Mouse (Mus musculus) midbrain, embryonic 13.5 days (tissue): ENCODE data around the gene Plekhm1. TPM values are rescaled to one million over a fixed set of nuclear protein-coding genes. Genes with fewer than 3 reads are reported as not detected.
"Not testable (repeated sequence)": the region's sequence is repeated elsewhere in the genome, so short reads cannot be mapped to it uniquely, and the experiment has no call there.

Source experiments
- ATAC-seq: fragments of 200-750 bp; cut with Nextera tagmentation; 2 replicates; pipeline ENCODE4 v1.8.0; 2017; ENCODE audit warnings: mild to moderate bottlenecking, moderate TSS enrichment, moderate library complexity
- H3K27ac ChIP-seq: fragments of 300-500 bp; sonication (generic); 2 replicates; pipeline ENCODE4 v1.5.1; 2015; ENCODE audit warnings: inconsistent platforms, mild to moderate bottlenecking, moderate library complexity
- H3K27me3 ChIP-seq: fragments of 300-500 bp; sonication (generic); 2 replicates; pipeline ENCODE4 v1.6.1; 2015; ENCODE audit warnings: mild to moderate bottlenecking, inconsistent platforms
- H3K36me3 ChIP-seq: fragments of 300-500 bp; sonication (generic); 2 replicates; pipeline ENCODE4 v1.6.1; 2015; ENCODE audit warnings: mild to moderate bottlenecking, inconsistent platforms
- H3K4me1 ChIP-seq: fragments of 300-500 bp; sonication (generic); replicated peaks from 2 replicates; pipeline ENCODE4 v1.6.1; 2015; ENCODE audit warnings: inconsistent platforms
- H3K4me2 ChIP-seq: fragments of 300-500 bp; sonication (generic); replicated peaks from 2 replicates; pipeline ENCODE4 v1.6.1; 2015; ENCODE audit warnings: moderate library complexity, mild to moderate bottlenecking, inconsistent platforms
- H3K4me3 ChIP-seq: fragments of 300-500 bp; sonication (generic); replicated peaks from 2 replicates; pipeline ENCODE4 v1.5.1; 2015; ENCODE audit warnings: mild to moderate bottlenecking, inconsistent platforms
- H3K9ac ChIP-seq: fragments of 300-500 bp; sonication (generic); replicated peaks from 2 replicates; pipeline ENCODE4 v1.6.1; 2015; ENCODE audit warnings: mild to moderate bottlenecking, inconsistent platforms
- H3K9me3 ChIP-seq: fragments of 300-500 bp; sonication (generic); 2 replicates; pipeline ENCODE4 v1.6.1; 2016; ENCODE audit warnings: mild to moderate bottlenecking, inconsistent platforms
- WGBS: fragments of 180-500 bp; shearing (Covaris S2); methylation state at CpG from one replicate; pipeline ENCODE4 v1.1.7; 2015; 5-methylcytosine and 5-hydroxymethylcytosine counted together
- polyA plus RNA-seq: library from polyadenylated mRNA; unstranded; fragments of >200 nt; fragmentation: Nextera tagmentation; extraction: Ambion mirVana; gene quantifications from 2 replicates; pipeline ENCODE4 v1.2.1, GENCODE M21; 2015

The Plekhm1 gene
- polyA plus RNA-seq = 9.1 and 9.4 TPM in 2 replicates

- no peaks in the 10 kb centered on the region for H3K27me3 ChIP-seq
- H3K27ac ChIP-seq = peak within 1 kb of the TSS; percentile 78
- no peaks in the 10 kb centered on the region for H3K9me3 ChIP-seq
- 0 out of 2 replicates have a peak, but pooled peaks cover 5% of the 10 kb centered on the region for H3K36me3 ChIP-seq
- peak within 1 kb of the TSS; percentile 91 for H3K9ac ChIP-seq
- ATAC-seq = peak; percentile 98
- H3K4me3 ChIP-seq = peak within 1 kb of the TSS; percentile 83
- peak within 1 kb of the TSS; percentile 84 for H3K4me2 ChIP-seq
- under 1% methylated on average over 67 of the region's 67 CpGs for WGBS
- peaks cover 27% of the 10 kb centered on the region for H3K4me1 ChIP-seq
Measured at GRCm38 (mm10) chr11:103411981-103412949, at the start of gene Plekhm1. Gene Plekhm1, minus strand, starts transcription at chr11:103412687.

- H3K27ac ChIP-seq, H3K9ac ChIP-seq, H3K36me3 ChIP-seq, H3K4me1 ChIP-seq, H3K27me3 ChIP-seq, H3K9me3 ChIP-seq, H3K4me2 ChIP-seq, H3K4me3 ChIP-seq, ATAC-seq: not testable (repeated sequence)
- WGBS = 25% methylated on average over 1 of the region's 1 CpGs
Measured at GRCm38 (mm10) chr11:103451105-103451504, 38.6 kb upstream of the Plekhm1 start.

GRCm38 (mm10) chr11:103449721-103450120, 37.2 kb upstream of the Plekhm1 start:
- not testable (repeated sequence) for H3K4me3 ChIP-seq, H3K4me2 ChIP-seq, H3K27ac ChIP-seq, H3K36me3 ChIP-seq, H3K4me1 ChIP-seq, H3K9me3 ChIP-seq, ATAC-seq, H3K27me3 ChIP-seq, H3K9ac ChIP-seq
- 86% methylated on average over 14 of the region's 14 CpGs for WGBS

GRCm38 (mm10) chr11:103443678-103444077, 31.2 kb upstream of the Plekhm1 start:
- H3K36me3 ChIP-seq = no peaks in the 10 kb centered on the region
- H3K4me3 ChIP-seq = no peak overlapping the region
- ATAC-seq = no peak
- H3K4me1 ChIP-seq = no peaks in the 10 kb centered on the region
- H3K4me2 ChIP-seq = no peak overlapping the region
- no peak overlapping the region for H3K9ac ChIP-seq
- no peak overlapping the region for H3K27ac ChIP-seq
- no peaks in the 10 kb centered on the region for H3K27me3 ChIP-seq
- WGBS = 90% methylated on average over 3 of the region's 3 CpGs
- H3K9me3 ChIP-seq = no peaks in the 10 kb centered on the region

DNA sequence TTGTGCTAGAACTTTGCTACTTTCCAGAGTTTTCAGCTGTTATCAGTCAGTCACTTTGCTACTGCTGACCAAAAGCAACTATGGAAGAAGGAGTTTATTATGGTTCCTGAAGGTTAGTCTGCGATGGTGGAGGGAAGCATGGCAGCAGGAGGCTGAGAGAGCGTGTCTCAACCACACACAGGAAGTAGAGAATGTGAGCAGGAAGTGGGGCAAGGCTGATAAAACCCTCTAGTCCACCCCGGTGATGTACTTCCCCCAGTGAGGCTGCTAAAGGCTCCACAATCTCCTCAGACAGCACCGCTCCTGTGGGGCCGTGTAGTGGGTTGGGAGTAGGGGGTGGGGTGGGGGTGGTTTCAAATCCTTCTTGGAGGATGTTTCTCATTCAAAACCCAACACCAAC, 23.8 kb upstream of the Plekhm1 start:
- no peaks in the 10 kb centered on the region for H3K4me1 ChIP-seq
- H3K4me3 ChIP-seq = no peak overlapping the region
- no peaks in the 10 kb centered on the region for H3K9me3 ChIP-seq
- no peak overlapping the region for H3K9ac ChIP-seq
- WGBS = 96% methylated on average over 5 of the region's 5 CpGs
- no peak for ATAC-seq
- H3K27me3 ChIP-seq = no peaks in the 10 kb centered on the region
- H3K4me2 ChIP-seq = no peak overlapping the region
- no peaks in the 10 kb centered on the region for H3K36me3 ChIP-seq
- no peak overlapping the region for H3K27ac ChIP-seq

DNA sequence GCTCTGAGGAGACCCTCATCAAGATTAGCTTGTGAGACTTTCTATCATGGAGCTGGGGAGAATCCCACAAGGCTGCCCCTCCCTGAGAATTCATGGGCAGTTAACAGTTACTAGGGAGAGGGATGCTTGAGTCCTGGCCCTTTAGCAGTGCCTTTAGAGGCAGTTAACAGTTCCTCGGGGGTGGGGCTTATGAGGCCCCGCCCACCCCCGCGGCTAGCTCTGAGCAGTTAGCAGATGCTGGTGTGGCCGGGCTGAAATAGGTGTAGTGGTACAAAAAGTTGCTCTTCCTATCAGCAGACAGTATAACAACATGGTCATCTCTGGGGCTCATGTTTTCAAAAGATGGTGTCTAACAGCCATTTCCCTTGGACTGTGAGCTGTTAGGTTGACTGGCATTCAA, 12.5 kb upstream of the Plekhm1 start:
- H3K4me3 ChIP-seq = no peak overlapping the region
- no peaks in the 10 kb centered on the region for H3K9me3 ChIP-seq
- H3K27ac ChIP-seq = no peak overlapping the region
- no peaks in the 10 kb centered on the region for H3K4me1 ChIP-seq
- no peak overlapping the region for H3K9ac ChIP-seq
- ATAC-seq = no peak
- H3K36me3 ChIP-seq = no peaks in the 10 kb centered on the region
- H3K4me2 ChIP-seq = no peak overlapping the region
- H3K27me3 ChIP-seq = no peaks in the 10 kb centered on the region
- WGBS = 31% methylated on average over 5 of the region's 5 CpGs

DNA sequence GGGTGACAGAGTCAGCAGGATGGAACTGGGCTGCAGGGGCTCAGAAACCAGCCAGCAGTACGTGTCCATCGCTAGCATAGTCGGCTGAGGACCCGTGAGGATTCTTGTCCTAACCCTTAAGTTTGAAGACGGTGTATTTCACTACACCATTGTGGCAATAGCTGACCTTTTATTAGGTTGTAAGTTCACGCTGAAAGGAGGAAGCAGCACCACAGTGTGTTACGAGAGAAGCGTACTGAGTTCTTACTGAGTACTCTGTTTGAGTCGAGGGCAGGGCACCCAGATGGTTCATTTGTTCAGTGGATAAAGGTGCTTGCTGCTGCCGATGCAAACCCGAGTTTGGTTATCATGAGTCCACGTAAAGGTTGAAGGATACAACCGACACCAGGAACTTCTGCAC, 7.2 kb upstream of the Plekhm1 start:
- Histone ChIP-seq H3K27ac (no peak overlapping the region), H3K4me3 (no peak overlapping the region), H3K4me1 (no peaks in the 10 kb centered on the region), H3K36me3 (no peaks in the 10 kb centered on the region), H3K9me3 (no peaks in the 10 kb centered on the region), H3K4me2 (no peak overlapping the region), H3K27me3 (no peaks in the 10 kb centered on the region), H3K9ac (no peak overlapping the region)
- no peak for ATAC-seq
- WGBS = 84% methylated on average over 13 of the region's 13 CpGs

DNA sequence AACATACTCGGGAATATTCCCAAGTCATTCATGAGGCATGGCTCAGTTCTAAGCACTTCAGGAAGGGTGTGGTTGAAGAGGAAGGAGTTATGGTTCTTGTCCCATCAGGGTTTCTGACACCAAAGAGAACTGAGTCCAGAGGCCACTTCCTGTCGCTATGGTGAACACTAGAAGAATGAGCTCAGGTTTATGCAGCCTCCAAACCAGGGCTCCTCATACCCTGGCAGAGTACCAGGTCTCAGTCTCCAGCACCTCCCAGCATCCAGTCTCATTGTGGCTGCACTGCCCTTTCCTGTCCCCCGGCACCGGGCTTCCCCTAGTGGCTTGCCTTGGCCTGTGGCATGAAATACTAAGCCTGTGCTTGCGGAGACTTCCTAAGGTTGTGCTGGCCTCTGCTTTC, 6.7 kb upstream of the Plekhm1 start:
- H3K4me3 ChIP-seq = no peak overlapping the region
- no peak for ATAC-seq
- no peaks in the 10 kb centered on the region for H3K4me1 ChIP-seq
- H3K27ac ChIP-seq = no peak overlapping the region
- WGBS = 76% methylated on average over 5 of the region's 5 CpGs
- no peak overlapping the region for H3K4me2 ChIP-seq
- no peak overlapping the region for H3K9ac ChIP-seq
- no peaks in the 10 kb centered on the region for H3K36me3 ChIP-seq
- H3K27me3 ChIP-seq = no peaks in the 10 kb centered on the region
- H3K9me3 ChIP-seq = no peaks in the 10 kb centered on the region

GRCm38 (mm10) chr11:103413516-103413915, 1.0 kb upstream of the Plekhm1 start:
- Histone ChIP-seq H3K27me3 (no peaks in the 10 kb centered on the region), H3K36me3 (0 out of 2 replicates have a peak, but pooled peaks cover 5% of the 10 kb centered on the region), H3K4me1 (peaks cover 21% of the 10 kb centered on the region), H3K9ac (no peak overlapping the region), H3K4me3 (0 out of 2 replicates have a peak overlapping the region, but pooled peaks have one; percentile 83), H3K9me3 (no peaks in the 10 kb centered on the region), H3K27ac (no peak overlapping the region), H3K4me2 (peak overlapping the region; percentile 84; the same call in 1 of the 2 replicates)
- 85% methylated on average over 1 of the region's 1 CpGs for WGBS
- no peak for ATAC-seq

DNA sequence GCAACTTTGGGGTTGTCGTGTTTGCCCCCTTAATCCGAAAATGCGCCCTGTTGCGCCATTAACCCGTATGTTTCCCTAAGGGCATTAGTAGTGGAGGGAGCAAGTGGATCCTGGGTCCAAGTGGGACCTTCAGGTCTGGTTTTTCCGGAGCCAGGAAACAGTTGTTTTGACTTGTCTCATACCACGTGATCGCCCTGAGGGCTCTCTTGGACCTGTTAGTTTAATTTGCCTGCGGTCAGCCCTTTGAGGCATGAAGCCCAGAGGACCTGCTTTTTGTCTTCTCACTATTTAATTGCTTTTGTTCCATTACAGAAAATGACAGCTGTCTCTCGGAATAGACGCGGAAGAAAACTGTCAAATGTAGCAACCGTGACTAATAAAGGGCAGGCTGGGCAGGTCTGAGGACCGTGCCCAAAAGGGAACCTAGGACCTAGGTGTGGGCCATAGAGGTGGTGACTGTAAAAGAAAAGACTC, 500 bp upstream of the Plekhm1 start:
- Histone ChIP-seq H3K27me3 (no peaks in the 10 kb centered on the region), H3K4me2 (peak overlapping the region; percentile 84), H3K9me3 (no peaks in the 10 kb centered on the region), H3K9ac (peak overlapping the region; percentile 91), H3K4me1 (peaks cover 21% of the 10 kb centered on the region), H3K36me3 (0 out of 2 replicates have a peak, but pooled peaks cover 5% of the 10 kb centered on the region), H3K27ac (peak overlapping the region; percentile 78), H3K4me3 (peak overlapping the region; percentile 83)
- 1% methylated on average over 14 of the region's 14 CpGs for WGBS
- no peak; the same call in none of the 2 replicates for ATAC-seq

DNA sequence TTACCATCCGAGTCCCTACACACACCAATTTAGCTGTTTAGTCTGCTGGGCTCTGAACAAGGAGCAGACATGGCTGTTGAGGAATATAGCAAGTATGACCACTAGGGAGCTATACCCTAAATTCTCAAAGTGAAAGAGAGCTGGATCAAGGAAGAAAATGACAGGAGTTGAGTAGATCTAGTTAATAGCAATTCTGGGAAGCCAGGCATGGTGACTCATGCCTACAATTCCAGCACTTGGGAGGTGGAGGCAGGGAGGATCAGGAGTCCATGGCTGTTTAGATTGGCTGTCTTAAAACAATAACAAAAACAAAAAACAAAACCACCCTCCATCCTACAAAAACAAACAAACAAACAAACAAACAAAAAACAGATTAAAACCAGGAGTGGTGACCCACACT, 1.2 kb downstream of the Plekhm1 start:
- H3K9ac ChIP-seq = no peak overlapping the region
- no peak overlapping the region for H3K27ac ChIP-seq
- H3K27me3 ChIP-seq = no peaks in the 10 kb centered on the region
- peaks cover 9% of the 10 kb centered on the region; the same call in 1 of the 2 replicates for H3K36me3 ChIP-seq
- no peaks in the 10 kb centered on the region for H3K9me3 ChIP-seq
- peak overlapping the region; percentile 84 for H3K4me2 ChIP-seq
- H3K4me1 ChIP-seq = peaks cover 28% of the 10 kb centered on the region
- WGBS = 89% methylated on average over 1 of the region's 1 CpGs
- ATAC-seq = no peak
- H3K4me3 ChIP-seq = peak overlapping the region; percentile 83; the same call in 1 of the 2 replicates

GRCm38 (mm10) chr11:103408880-103409279, 3.6 kb downstream of the Plekhm1 start:
- no peaks in the 10 kb centered on the region for H3K27me3 ChIP-seq
- peaks cover 28% of the 10 kb centered on the region for H3K4me1 ChIP-seq
- H3K36me3 ChIP-seq = peaks cover 18% of the 10 kb centered on the region
- H3K9me3 ChIP-seq = no peaks in the 10 kb centered on the region
- H3K4me2 ChIP-seq = no peak overlapping the region
- no peak overlapping the region for H3K27ac ChIP-seq
- no peak overlapping the region for H3K9ac ChIP-seq
- 93% methylated on average over 13 of the region's 13 CpGs for WGBS
- H3K4me3 ChIP-seq = no peak overlapping the region
- no peak for ATAC-seq
